Mouse (Mus musculus): ENCODE data around the gene Nxph4.

Gene Nxph4

GRCm38 (mm10) chr10:127488856-127489255, 45.5 kb downstream of the Nxph4 start:
- no peak for DNase-seq (ENCODE audit: low spot score)

DNA sequence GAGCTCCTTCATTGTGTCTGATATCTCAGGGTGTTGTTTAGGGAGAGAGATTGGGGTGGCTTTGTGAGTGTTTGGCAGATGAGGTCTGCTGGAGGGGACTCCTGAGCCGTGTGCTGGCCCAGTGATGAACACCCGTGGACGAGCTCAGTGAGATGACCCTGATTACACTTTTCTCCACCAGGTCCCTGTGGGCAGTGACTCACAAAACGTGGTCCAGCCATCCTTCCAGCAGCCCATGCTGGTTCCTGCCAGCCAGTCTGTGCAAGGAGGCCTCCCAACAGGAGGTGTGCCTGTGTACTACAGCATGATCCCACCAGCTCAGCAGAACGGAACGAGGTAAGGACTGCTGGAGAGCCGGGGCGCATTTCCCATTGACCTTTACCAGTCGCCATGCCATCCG, 49.1 kb downstream of the Nxph4 start:
- no peak for DNase-seq (ENCODE audit: low spot score)

- no peak for DNase-seq (ENCODE audit: low spot score)
These were observed 53.2 kb downstream of the Nxph4 start for GRCm38 (mm10) chr10:127480833-127481813.

- no peak for DNase-seq (ENCODE audit: low spot score)
These were observed 55.2 kb downstream of the Nxph4 start for GRCm38 (mm10) chr10:127479131-127479530.

DNA sequence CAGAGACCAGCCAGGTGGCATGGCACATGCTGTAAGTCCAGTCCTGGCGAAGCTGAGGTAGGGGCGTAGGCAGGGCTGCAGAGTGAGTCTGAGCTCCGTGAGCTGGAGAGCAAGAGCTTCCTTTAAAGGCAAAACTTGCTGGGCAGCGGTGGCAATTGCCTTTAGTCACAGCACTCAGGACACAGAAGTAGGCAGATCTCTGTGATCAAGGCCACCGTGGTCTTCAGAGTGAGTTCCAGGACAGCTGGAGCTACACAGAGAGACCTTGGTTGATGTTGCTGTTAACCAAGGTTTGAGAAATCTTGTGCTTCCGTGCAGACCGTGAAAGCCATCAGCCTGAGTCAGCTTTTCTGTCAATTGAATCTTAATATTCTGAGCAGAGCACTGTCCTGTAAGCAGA, 57.1 kb downstream of the Nxph4 start:
- DNase-seq (ENCODE audit: low spot score): no peak

DNA sequence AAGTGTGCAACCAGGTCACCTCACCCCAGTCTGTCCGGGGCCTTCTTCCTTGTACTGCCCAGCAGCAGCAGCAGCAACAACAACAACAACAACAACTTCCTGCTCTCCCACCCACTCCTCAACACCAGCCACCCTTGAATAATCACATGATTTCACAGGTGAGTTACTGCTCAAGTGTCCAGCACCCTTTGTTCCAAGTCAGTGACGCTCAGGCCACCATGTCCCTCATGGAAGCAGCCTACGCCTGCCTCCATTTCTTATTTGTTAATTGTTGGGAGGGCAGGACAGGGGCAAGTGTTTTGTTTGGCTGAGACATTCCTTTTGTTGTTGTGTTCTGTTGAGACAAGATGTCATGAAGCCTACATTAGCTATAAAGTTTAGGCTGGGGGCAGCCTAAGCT, 57.8 kb downstream of the Nxph4 start:
- no peak for DNase-seq (ENCODE audit: low spot score)

All from spleen, adult 12 weeks (tissue).